Mouse (Mus musculus) intestine, embryonic 16.5 days (tissue): Measurements from ENCODE around the gene Cacna1s. TPM values are rescaled to one million over a fixed set of nuclear protein-coding genes. Genes with fewer than 3 reads are reported as not detected.

Experiments used
- ATAC-seq: fragments of 200-750 bp; cut with Nextera tagmentation; 2 replicates; pipeline ENCODE4 v1.8.0; 2017; ENCODE audit warnings: moderate TSS enrichment, moderate library complexity
- H3K27ac ChIP-seq: fragments of 300-500 bp; sonication (generic); 2 replicates; pipeline ENCODE4 v1.5.1; 2014; ENCODE audit warnings: mild to moderate bottlenecking, low read length
- H3K27me3 ChIP-seq: fragments of 300-500 bp; sonication (generic); replicated peaks from 2 replicates; pipeline ENCODE4 v1.6.1; 2014; ENCODE audit warnings: low read length, control low read depth, mixed read lengths; ENCODE audit not compliant: control insufficient read depth, insufficient read depth
- H3K36me3 ChIP-seq: fragments of 300-500 bp; sonication (generic); 2 replicates; pipeline ENCODE4 v1.6.1; 2014; ENCODE audit warnings: low read length, control low read depth; ENCODE audit not compliant: control insufficient read depth, insufficient read depth
- H3K4me1 ChIP-seq: fragments of 300-500 bp; sonication (generic); 2 replicates; pipeline ENCODE4 v1.6.1; 2014; ENCODE audit warnings: low read length, control low read depth, mixed read lengths; ENCODE audit not compliant: control insufficient read depth, insufficient read depth
- H3K4me2 ChIP-seq: fragments of 300-500 bp; sonication (generic); 2 replicates; pipeline ENCODE4 v1.6.1; 2014; ENCODE audit warnings: low read depth, low read length, control low read depth
- H3K4me3 ChIP-seq: fragments of 300-500 bp; sonication (generic); 2 replicates; pipeline ENCODE4 v1.5.1; 2014; ENCODE audit warnings: mild to moderate bottlenecking, low read length
- H3K9ac ChIP-seq: fragments of 300-500 bp; sonication (generic); 2 replicates; pipeline ENCODE4 v1.6.1; 2014; ENCODE audit warnings: low read depth, low read length
- H3K9me3 ChIP-seq: fragments of 300-500 bp; sonication (generic); 2 replicates; pipeline ENCODE4 v1.6.1; 2016; ENCODE audit warnings: low read length, control low read depth; ENCODE audit not compliant: control insufficient read depth
- WGBS: fragments of 180-500 bp; shearing (Covaris S2); extraction: QIAGEN DNeasy Blood & Tissue Kit; methylation state at CpG from one replicate; pipeline ENCODE4 v1.1.7; 2014; 5-methylcytosine and 5-hydroxymethylcytosine counted together
- polyA plus RNA-seq: library from polyadenylated mRNA; unstranded; fragments of >200 nt; fragmentation: Nextera tagmentation; extraction: Ambion mirVana; gene quantifications from 2 replicates; pipeline ENCODE4 v1.2.1, GENCODE M21; 2015

The Cacna1s gene
- polyA plus RNA-seq, 1 experiment from 2014 or later: not detected

DNA sequence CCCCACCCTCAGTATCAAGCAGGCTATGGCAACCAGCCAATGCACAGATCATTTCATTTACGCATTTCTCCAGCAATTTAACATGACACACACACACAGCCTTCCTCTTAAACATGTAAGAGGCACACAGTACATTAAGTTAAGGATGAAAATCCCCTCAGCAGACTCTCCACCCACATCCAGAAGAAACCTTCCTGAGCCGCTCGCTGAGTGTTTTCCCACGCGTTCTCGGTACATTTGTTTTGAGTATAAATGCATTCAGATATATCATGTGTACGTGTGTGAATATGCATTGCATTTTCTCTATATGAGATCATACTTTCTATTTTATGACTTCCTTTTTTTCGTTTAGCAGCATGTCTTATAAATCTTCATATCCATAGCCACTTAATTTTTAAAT lies 98.8 kb downstream of the Cacna1s start:
- peaks cover 26% of the 10 kb centered on the region for H3K36me3 ChIP-seq
- H3K4me3 ChIP-seq: no peak overlapping the region
- H3K4me1 ChIP-seq: no peaks in the 10 kb centered on the region; the same call in 1 of the 2 replicates
- H3K4me2 ChIP-seq: no peak overlapping the region
- no peaks in the 10 kb centered on the region for H3K9me3 ChIP-seq
- no peak for ATAC-seq
- 65% methylated on average over 8 of the region's 8 CpGs for WGBS
- H3K27ac ChIP-seq: no peak overlapping the region
- no peak overlapping the region for H3K9ac ChIP-seq
- no peaks in the 10 kb centered on the region for H3K27me3 ChIP-seq

GRCm38 (mm10) chr1:136156304-136156703 lies 103.8 kb downstream of the Cacna1s start:
- peaks cover 20% of the 10 kb centered on the region for H3K36me3 ChIP-seq
- WGBS: 91% methylated on average over 4 of the region's 4 CpGs
- no peak overlapping the region for H3K4me3 ChIP-seq
- H3K27me3 ChIP-seq: no peaks in the 10 kb centered on the region
- no peaks in the 10 kb centered on the region for H3K9me3 ChIP-seq
- H3K4me1 ChIP-seq: no peaks in the 10 kb centered on the region; the same call in 1 of the 2 replicates
- no peak overlapping the region for H3K4me2 ChIP-seq
- no peak for ATAC-seq
- H3K9ac ChIP-seq: no peak overlapping the region
- no peak overlapping the region for H3K27ac ChIP-seq

GRCm38 (mm10) chr1:136156951-136157350 lies 104.4 kb downstream of the Cacna1s start:
- Histone ChIP-seq H3K4me2 (no peak overlapping the region), H3K9me3 (no peaks in the 10 kb centered on the region), H3K4me1 (no peaks in the 10 kb centered on the region; the same call in 1 of the 2 replicates), H3K36me3 (peaks cover 19% of the 10 kb centered on the region), H3K4me3 (no peak overlapping the region), H3K27me3 (no peaks in the 10 kb centered on the region), H3K9ac (no peak overlapping the region), H3K27ac (no peak overlapping the region)
- ATAC-seq: peak; percentile 61
- WGBS: 90% methylated on average over 4 of the region's 4 CpGs

- Histone ChIP-seq H3K4me2 (no peak overlapping the region), H3K9me3 (no peaks in the 10 kb centered on the region), H3K4me1 (no peaks in the 10 kb centered on the region), H3K9ac (no peak overlapping the region), H3K4me3 (no peak overlapping the region), H3K36me3 (peaks cover 9% of the 10 kb centered on the region), H3K27ac (no peak overlapping the region), H3K27me3 (no peaks in the 10 kb centered on the region)
- WGBS: 58% methylated on average over 10 of the region's 12 CpGs
- no peak for ATAC-seq
Observed at GRCm38 (mm10) chr1:136159830-136160229, 107.3 kb downstream of the Cacna1s start.

DNA sequence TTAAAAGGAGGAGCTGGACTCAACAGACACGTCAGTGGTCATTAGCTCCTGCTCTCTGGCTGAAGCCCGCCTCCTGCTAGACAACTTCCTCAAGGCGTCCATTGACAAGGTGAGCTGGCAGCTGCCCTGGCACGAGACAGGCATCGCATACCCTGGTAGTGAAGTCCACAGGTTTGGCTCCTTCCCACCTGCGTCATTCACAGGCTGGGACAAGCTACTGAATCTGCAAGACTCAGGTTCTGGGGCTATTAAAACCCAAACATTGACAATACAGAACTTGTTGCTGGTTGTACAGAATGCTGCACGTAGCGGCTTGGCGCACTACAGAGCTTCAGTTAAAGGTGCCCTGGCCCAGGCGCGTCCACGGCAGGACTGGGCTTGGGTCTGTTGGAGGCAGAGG lies 107.7 kb downstream of the Cacna1s start:
- no peaks in the 10 kb centered on the region for H3K27me3 ChIP-seq
- no peak overlapping the region for H3K27ac ChIP-seq
- no peak overlapping the region for H3K9ac ChIP-seq
- no peak overlapping the region for H3K4me2 ChIP-seq
- no peak overlapping the region for H3K4me3 ChIP-seq
- H3K4me1 ChIP-seq: no peaks in the 10 kb centered on the region
- peaks cover 9% of the 10 kb centered on the region; the same call in 1 of the 2 replicates for H3K36me3 ChIP-seq
- ATAC-seq: no peak
- H3K9me3 ChIP-seq: no peaks in the 10 kb centered on the region
- 89% methylated on average over 12 of the region's 12 CpGs for whole genome bisulfite sequencing

GRCm38 (mm10) chr1:136160930-136161329 lies 108.4 kb downstream of the Cacna1s start:
- Histone ChIP-seq H3K4me2 (no peak overlapping the region), H3K4me1 (no peaks in the 10 kb centered on the region), H3K4me3 (no peak overlapping the region), H3K27ac (no peak overlapping the region), H3K9ac (no peak overlapping the region), H3K9me3 (no peaks in the 10 kb centered on the region), H3K27me3 (no peaks in the 10 kb centered on the region), H3K36me3 (peaks cover 4% of the 10 kb centered on the region; the same call in 1 of the 2 replicates)
- WGBS: 81% methylated on average over 6 of the region's 6 CpGs
- ATAC-seq: no peak

- no peaks in the 10 kb centered on the region for H3K4me1 ChIP-seq
- H3K36me3 ChIP-seq: peaks cover 4% of the 10 kb centered on the region; the same call in 1 of the 2 replicates
- H3K4me3 ChIP-seq: no peak overlapping the region
- H3K27ac ChIP-seq: no peak overlapping the region
- H3K4me2 ChIP-seq: no peak overlapping the region
- H3K9me3 ChIP-seq: no peaks in the 10 kb centered on the region
- H3K27me3 ChIP-seq: no peaks in the 10 kb centered on the region
- WGBS: 86% methylated on average over 7 of the region's 7 CpGs
- no peak for ATAC-seq
- H3K9ac ChIP-seq: no peak overlapping the region
Observed at GRCm38 (mm10) chr1:136161333-136161921, 108.9 kb downstream of the Cacna1s start.

DNA sequence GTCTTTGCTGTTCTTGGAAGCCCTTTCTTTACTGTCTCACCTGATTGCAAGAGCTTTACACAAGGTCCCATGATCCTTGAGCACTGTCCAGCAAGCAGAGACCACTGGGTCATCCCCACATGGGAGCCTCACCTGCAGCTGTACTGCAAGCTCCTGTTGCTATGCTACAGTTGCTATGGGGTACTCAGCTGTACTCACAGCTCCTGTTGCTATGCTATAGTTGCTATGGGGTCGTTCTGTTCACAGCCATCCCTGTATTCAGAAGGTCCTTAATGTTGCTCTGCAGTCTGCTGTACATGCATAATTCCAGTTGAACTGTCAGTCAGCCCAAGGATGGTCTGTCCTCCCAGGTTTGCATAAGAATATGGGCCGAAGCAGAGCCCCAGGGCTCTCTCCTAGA lies 112.9 kb downstream of the Cacna1s start:
- H3K4me2 ChIP-seq: no peak overlapping the region
- H3K27ac ChIP-seq: no peak overlapping the region
- no peaks in the 10 kb centered on the region for H3K4me1 ChIP-seq
- H3K9me3 ChIP-seq: no peaks in the 10 kb centered on the region
- 70% methylated on average over 2 of the region's 2 CpGs for WGBS
- H3K36me3 ChIP-seq: peaks cover 2% of the 10 kb centered on the region; the same call in 1 of the 2 replicates
- H3K9ac ChIP-seq: no peak overlapping the region
- H3K4me3 ChIP-seq: no peak overlapping the region
- H3K27me3 ChIP-seq: no peaks in the 10 kb centered on the region
- ATAC-seq: no peak

GRCm38 (mm10) chr1:136167657-136168056 lies 115.1 kb downstream of the Cacna1s start:
- Histone ChIP-seq H3K9ac (no peak overlapping the region), H3K36me3 (peaks cover 5% of the 10 kb centered on the region; the same call in 1 of the 2 replicates), H3K4me1 (peaks cover 7% of the 10 kb centered on the region), H3K4me3 (no peak overlapping the region), H3K4me2 (no peak overlapping the region), H3K27me3 (no peaks in the 10 kb centered on the region), H3K9me3 (no peaks in the 10 kb centered on the region), H3K27ac (no peak overlapping the region)
- no peak for ATAC-seq
- 69% methylated on average over 8 of the region's 8 CpGs for WGBS
